9 mouse cellular contexts compared by ENCODE assay signal in genomic region chr2:167280090-167280985, GRCm38 (mm10). TPM values are rescaled to one million over a fixed set of nuclear protein-coding genes. Genes with fewer than 3 reads are reported as not detected.
DNase-seq lines count a peak whose midpoint lies in the region; ATAC-seq and TF ChIP-seq lines count a peak whose summit lies in the region.
"Had no signal": no experiment of that assay in that cellular context is flagged by ENCODE, and none has a peak within 500 bp of the region (broad histone marks: within the 10 kb centered on the region; RNA-seq: fewer than 3 reads in every experiment).

No protein-coding gene starts in this region.

- H3K4me1 ChIP-seq in MEL (ENCODE audit: control insufficient read depth in 1 of 2, insufficient read depth in 2 of 2, low read length in 2 of 2): no peaks in the 10 kb centered on the region
- no peaks in the 10 kb centered on the region; the same call in 1 of the 2 replicates for H3K4me1 ChIP-seq in cerebellum, adult 2 months (ENCODE audit: control insufficient read depth, insufficient read depth, low read length)
- no peaks in the 10 kb centered on the region for H3K4me1 ChIP-seq in forebrain, postnatal 0 days (ENCODE audit: insufficient read depth)
- 0 out of 2 replicates have a peak, but pooled peaks cover 2% of the 10 kb centered on the region for H3K4me1 ChIP-seq in hindbrain, embryonic 12.5 days
- H3K4me1 ChIP-seq: heart, embryonic 15.5 days had no signal

- 36% methylated on average over 26 of the region's 26 CpGs for WGBS in cerebellum, adult 2 months
- 44% methylated on average over 26 of the region's 26 CpGs for WGBS in forebrain, postnatal 0 days
- 45% methylated on average over 26 of the region's 26 CpGs for WGBS in hindbrain, embryonic 12.5 days

- no peaks in the 10 kb centered on the region for H3K36me3 ChIP-seq in MEL (ENCODE audit: control insufficient read depth in 1 of 2, insufficient read depth in 2 of 2, low read length in 2 of 2)
- H3K36me3 ChIP-seq in forebrain, postnatal 0 days (ENCODE audit: insufficient read depth): no peaks in the 10 kb centered on the region
- no peaks in the 10 kb centered on the region for H3K36me3 ChIP-seq in hindbrain, embryonic 12.5 days
- H3K36me3 ChIP-seq: heart, embryonic 15.5 days had no signal

- no peaks in the 10 kb centered on the region; a peak in 1 of 4 replicates for H3K27me3 ChIP-seq in MEL (ENCODE audit: control insufficient read depth in 1 of 2, insufficient read depth in 2 of 2, low read length in 2 of 2)
- no peaks in the 10 kb centered on the region for H3K27me3 ChIP-seq in cerebellum, adult 2 months (ENCODE audit: control insufficient read depth, insufficient read depth, low read length)
- no peaks in the 10 kb centered on the region for H3K27me3 ChIP-seq in forebrain, postnatal 0 days (ENCODE audit: insufficient read depth, low read length)
- H3K27me3 ChIP-seq in hindbrain, embryonic 12.5 days: peaks cover 7% of the 10 kb centered on the region; the same call in 1 of the 2 replicates

- H3K79me2 ChIP-seq in MEL (ENCODE audit: control insufficient read depth, insufficient read depth, low read length, poor library complexity): no peaks in the 10 kb centered on the region

- peak; percentile 93 for TF ChIP-seq RAD21 in MEL (IDR thresholded peaks at IDR 0.05; ENCODE audit: low read depth, low read length)

- peak; percentile 96 to 99 (median 97) for TF ChIP-seq CTCF in MEL (IDR thresholded peaks at IDR 0.05 in 2 of 3, conservative IDR thresholded peaks at IDR 0.05 in 1 of 3; ENCODE audit: control insufficient read depth in 1 of 3, insufficient read depth in 1 of 3, low read depth in 2 of 3, low read length in 3 of 3, poor library complexity in 1 of 3, severe bottlenecking in 1 of 3)
- TF ChIP-seq CTCF in cerebellum, adult 2 months (IDR thresholded peaks at IDR 0.05; ENCODE audit: borderline replicate concordance, insufficient read depth, low read depth, low read length): peak; percentile 98
- peak; percentile 100 for TF ChIP-seq CTCF in forebrain, postnatal 0 days (IDR thresholded peaks at IDR 0.05; ENCODE audit: low read depth)

- H3K9me3 ChIP-seq in MEL (replicated peaks; ENCODE audit: insufficient read depth, low read length): no peaks in the 10 kb centered on the region
- H3K9me3 ChIP-seq in forebrain, postnatal 0 days (ENCODE audit: low read length): no peaks in the 10 kb centered on the region
- H3K9me3 ChIP-seq in hindbrain, embryonic 12.5 days (replicated peaks): no peaks in the 10 kb centered on the region
- H3K9me3 ChIP-seq: heart, embryonic 15.5 days had no signal

- peak; percentile 94 for ATAC-seq in forebrain, postnatal 0 days
- peak; percentile 81 for ATAC-seq in hindbrain, embryonic 12.5 days (ENCODE audit: low FRiP score)

- TF ChIP-seq POLR2A in MEL (IDR thresholded peaks at IDR 0.05; ENCODE audit: control insufficient read depth in 1 of 2, insufficient read depth in 1 of 2, low read depth in 1 of 2, low read length in 2 of 2, poor library complexity in 1 of 2): no peak
- no peak for TF ChIP-seq POLR2A in cerebellum, adult 2 months (IDR thresholded peaks at IDR 0.05; ENCODE audit: borderline replicate concordance, insufficient read depth, low read length)

- peak; percentile 79 for DNase-seq in MEL (ENCODE audit: low read depth, low spot score)
- DNase-seq in cerebellum, adult 2 months: peak; percentile 77 to 92
- DNase-seq in forebrain, postnatal 0 days: peak; percentile 90
- peak; percentile 89 to 90 for DNase-seq in layer of hippocampus, postnatal 10 days (ENCODE audit: low spot score in 2 of 2)
- peak; percentile 80 for DNase-seq in lung, postnatal 36 days
- DNase-seq in retina, adult 2 months (ENCODE audit: low read depth, low spot score): peak; percentile 38
- DNase-seq in thymus, postnatal 36 days: peak; percentile 69

- TF ChIP-seq EP300 in MEL (IDR thresholded peaks at IDR 0.05; ENCODE audit: low read depth in 1 of 2, low read length in 2 of 2): no peak

- H3K4me2 ChIP-seq in forebrain, postnatal 0 days (ENCODE audit: low read depth): no peak overlapping the region
- H3K4me2 ChIP-seq in hindbrain, embryonic 12.5 days (replicated peaks): no peak overlapping the region
- H3K4me2 ChIP-seq: heart, embryonic 15.5 days had no signal

- no peak overlapping the region for H3K9ac ChIP-seq in MEL (ENCODE audit: control insufficient read depth, low read depth, low read length, poor library complexity, severe bottlenecking)
- H3K9ac ChIP-seq in forebrain, postnatal 0 days: no peak overlapping the region
- H3K9ac ChIP-seq in hindbrain, embryonic 12.5 days: no peak overlapping the region
- H3K9ac ChIP-seq: heart, embryonic 15.5 days had no signal

- H3K27ac ChIP-seq in MEL (ENCODE audit: control insufficient read depth, low read depth, low read length): no peak overlapping the region
- no peak overlapping the region for H3K27ac ChIP-seq in cerebellum, adult 2 months (ENCODE audit: insufficient read depth, low read length)
- H3K27ac ChIP-seq in forebrain, postnatal 0 days (ENCODE audit: low read depth, low read length): no peak overlapping the region
- H3K27ac ChIP-seq in hindbrain, embryonic 12.5 days: no peak overlapping the region
- H3K27ac ChIP-seq: heart, embryonic 15.5 days had no signal

- H3K4me3 ChIP-seq in MEL (ENCODE audit: control insufficient read depth in 1 of 2, insufficient read depth in 1 of 2, low read depth in 2 of 2, low read length in 2 of 2): no peak overlapping the region
- peak overlapping the region; percentile 15 for H3K4me3 ChIP-seq in cerebellum, adult 2 months (replicated peaks; ENCODE audit: insufficient read depth, low read depth, low read length)
- no peak overlapping the region for H3K4me3 ChIP-seq in forebrain, postnatal 0 days (ENCODE audit: low read depth, low read length)
- no peak overlapping the region for H3K4me3 ChIP-seq in hindbrain, embryonic 12.5 days
- H3K4me3 ChIP-seq: heart, embryonic 15.5 days had no signal

TF ChIP-seq in MEL, 35 proteins besides CTCF, POLR2A, EP300 and RAD21:
- TF ChIP-seq POLR2AphosphoS2 (IDR thresholded peaks at IDR 0.05; ENCODE audit: low read length) (no peak), SMC3 (IDR thresholded peaks at IDR 0.05; ENCODE audit: low read depth, low read length) (peak; percentile 96), ETS1 (IDR thresholded peaks at IDR 0.05; ENCODE audit: low read depth, low read length) (no peak), BHLHE40 (IDR thresholded peaks at IDR 0.05; ENCODE audit: borderline replicate concordance, low read depth, low read length) (no peak), ZC3H11A (IDR thresholded peaks at IDR 0.05; ENCODE audit: low read depth, low read length) (peak; percentile 94), ZNF384 (IDR thresholded peaks at IDR 0.05; ENCODE audit: low read depth, low read length) (no peak), RCOR1 (IDR thresholded peaks at IDR 0.05; ENCODE audit: low read depth, low read length) (no peak)
TF ChIP-seq in MEL: peak in this region for 2.

RNA-seq across cellular contexts. Expression of gene Ptgis, which starts 39.9 kb away (rescaled TPM):
- total RNA-seq in MEL (2012; rRNA removed): 7.3 and 7.6 TPM in 2 replicates
- 10 to 100 TPM in 1 of 2 experiments, not detected in 1; 12.7 TPM for polyA plus RNA-seq in MEL (2012; ENCODE audit: insufficient read depth in 1 of 2, insufficient read length in 2 of 2, low read depth in 1 of 2, low replicate concordance in 2 of 2, missing spikeins in 1 of 2)
- polyA plus RNA-seq in cerebellum, adult 2 months (2012; rRNA removed): 1.8 and 2.0 TPM in 2 replicates
- 2.5 and 4.0 TPM in 2 replicates for total RNA-seq in forebrain, postnatal 0 days (2014; rRNA removed)
- 2.5 and 2.8 TPM in 2 replicates for polyA plus RNA-seq in forebrain, postnatal 0 days (2015; fragmentation: Nextera tagmentation; extraction: Ambion mirVana)
- 9.1 and 13.0 TPM in 2 replicates for polyA plus RNA-seq in hindbrain, embryonic 12.5 days (2016; fragmentation: Nextera tagmentation; extraction: Ambion mirVana)
- 1 to 10 TPM; 2.3 to 2.8 TPM for total RNA-seq in layer of hippocampus, postnatal 10 days (2021)

Comparison
In these comparisons a context has a peak if more than half of its experiments do, and no peak if none do; other contexts are left out.
1. DNase-seq: peak in every context shown above with its lines; median percentile 90 in forebrain, postnatal 0 days; 90 in layer of hippocampus, postnatal 10 days; 84 in cerebellum, adult 2 months; 80 in lung, postnatal 36 days; 79 in MEL; 69 in thymus, postnatal 36 days; 38 in retina, adult 2 months.